Mouse (Mus musculus) frontal cortex, adult (tissue): ENCODE measurements around the gene Cyp2c54.
"Not testable (repeated sequence)": the region's sequence is repeated elsewhere in the genome, so short reads cannot be mapped to it uniquely, and the experiment has no call there.

ENCODE experiments used
- ATAC-seq: cut with Nextera tagmentation; 2 replicates; pipeline ENCODE4 v1.9.2; 2017; ENCODE audit warnings: mild to moderate bottlenecking, moderate library complexity, mixed read lengths; ENCODE audit not compliant: low TSS enrichment

Gene Cyp2c54

GRCm38 (mm10) chr19:40073701-40074100 is at the start of gene Cyp2c54:
Cyp2c54 (minus strand) TSS chr19:40073827.
- ATAC-seq, result no peak

DNA sequence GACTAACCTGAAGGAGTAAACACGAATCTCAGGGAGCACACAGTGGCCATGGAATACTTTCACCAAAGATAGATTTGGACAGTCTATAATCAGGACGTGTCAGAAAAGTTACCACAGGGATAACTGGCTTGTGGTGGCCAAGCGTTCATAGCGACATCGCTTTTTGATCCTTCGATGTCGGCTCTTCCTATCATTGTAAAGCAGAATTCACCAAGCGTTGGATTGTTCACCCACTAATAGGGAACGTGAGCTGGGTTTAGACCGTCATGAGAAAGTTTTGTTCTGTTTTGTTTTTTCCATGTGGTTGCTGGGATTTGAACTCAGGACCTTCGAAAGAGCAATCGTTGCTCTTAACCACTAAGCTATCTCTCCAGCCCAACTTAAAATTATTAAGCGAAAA is 46.0 kb upstream of the Cyp2c54 start:
- not testable (repeated sequence) for ATAC-seq

- ATAC-seq, result no peak
These were observed 17.5 kb upstream of the Cyp2c54 start for GRCm38 (mm10) chr19:40091111-40091510.

DNA sequence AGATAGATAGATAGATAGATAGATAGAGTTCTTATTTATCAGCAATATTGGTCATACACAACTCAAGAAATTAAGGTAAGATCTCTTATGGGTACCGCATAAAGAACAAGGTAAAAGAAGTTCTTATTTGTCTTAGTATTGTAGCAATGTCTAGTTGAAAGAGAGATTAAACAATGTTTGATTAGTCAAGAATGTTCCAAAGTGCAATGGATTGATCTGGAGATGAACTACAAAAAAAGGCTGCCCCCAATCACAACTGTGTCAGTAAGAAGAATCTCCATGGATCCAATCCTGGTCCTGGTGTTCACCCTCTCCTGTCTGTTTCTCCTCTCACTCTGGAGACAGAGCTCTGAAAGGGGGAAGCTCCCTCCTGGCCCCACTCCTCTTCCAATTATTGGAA is 15.8 kb upstream of the Cyp2c54 start, which contains the start of gene Cyp2c50:
Gene Cyp2c50, plus strand, starts transcription at position 268 of the 400 bp plus-strand sequence.
- not testable (repeated sequence) for ATAC-seq

GRCm38 (mm10) chr19:40088381-40088780 is 14.8 kb upstream of the Cyp2c54 start:
- ATAC-seq, result no peak

GRCm38 (mm10) chr19:39992140-39992539 is 81.5 kb downstream of the Cyp2c54 start, which contains the start of gene Cyp2c37:
Cyp2c37 (plus strand) TSS chr19:39992424.
- not testable (repeated sequence) for ATAC-seq

DNA sequence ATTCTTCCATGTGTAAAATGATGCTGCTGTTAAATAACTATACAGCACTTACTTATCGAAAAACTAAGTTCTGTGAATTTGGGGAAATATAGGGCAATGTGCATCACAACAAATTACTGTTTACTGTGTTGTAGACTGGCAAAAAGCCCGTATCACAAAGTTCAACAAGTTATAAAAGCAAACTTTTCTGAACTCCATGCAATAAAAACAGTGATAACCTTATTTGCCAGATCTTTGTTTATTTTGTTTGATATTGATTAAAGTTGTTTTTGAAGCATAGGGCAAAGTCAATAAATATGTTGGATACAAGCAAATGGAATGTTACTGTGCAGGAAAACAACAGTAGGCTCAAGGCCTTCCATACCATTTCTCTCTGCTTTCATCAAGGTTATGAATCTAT is 84.2 kb downstream of the Cyp2c54 start:
- ATAC-seq, result no peak
